Mouse (Mus musculus) heart, adult 9 months (tissue): ENCODE data around the gene Itpka.
"Not testable (repeated sequence)": the region's sequence is repeated elsewhere in the genome, so short reads cannot be mapped to it uniquely, and the experiment has no call there.

ENCODE experiments used
- DNase-seq, 2 experiments: peaks; one replicate each; pipeline ENCODE4 v3.0.0; 2022; ENCODE audit warnings: low spot score in 2 of 2

Gene Itpka

GRCm38 (mm10) chr2:119741581-119742411 is at the start of gene Itpka:
TSS of gene Itpka (plus strand) at chr2:119742337.
- peak; percentile 41 to 50 for DNase-seq

DNA sequence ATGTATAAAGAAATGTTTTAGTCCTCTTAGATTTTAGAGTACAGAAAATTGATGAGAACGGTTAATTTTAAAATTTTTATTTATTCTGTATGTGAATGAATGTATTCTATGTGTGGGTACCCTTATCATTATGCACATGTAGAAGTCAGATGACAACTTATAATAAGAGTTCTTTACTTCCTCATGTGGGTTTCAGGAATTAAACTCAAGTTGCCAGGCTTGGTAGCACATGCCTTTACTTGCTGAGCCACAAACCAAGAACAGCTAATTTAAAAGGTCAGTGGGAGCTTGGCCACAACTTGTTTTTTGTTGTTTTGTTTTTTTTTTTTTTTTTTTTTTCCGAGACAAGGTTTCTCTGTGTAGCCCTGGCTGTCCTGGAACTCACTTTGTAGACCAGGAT is 47.3 kb upstream of the Itpka start:
- no peak for DNase-seq

GRCm38 (mm10) chr2:119696111-119696510 is 46.0 kb upstream of the Itpka start:
- DNase-seq: no peak

DNA sequence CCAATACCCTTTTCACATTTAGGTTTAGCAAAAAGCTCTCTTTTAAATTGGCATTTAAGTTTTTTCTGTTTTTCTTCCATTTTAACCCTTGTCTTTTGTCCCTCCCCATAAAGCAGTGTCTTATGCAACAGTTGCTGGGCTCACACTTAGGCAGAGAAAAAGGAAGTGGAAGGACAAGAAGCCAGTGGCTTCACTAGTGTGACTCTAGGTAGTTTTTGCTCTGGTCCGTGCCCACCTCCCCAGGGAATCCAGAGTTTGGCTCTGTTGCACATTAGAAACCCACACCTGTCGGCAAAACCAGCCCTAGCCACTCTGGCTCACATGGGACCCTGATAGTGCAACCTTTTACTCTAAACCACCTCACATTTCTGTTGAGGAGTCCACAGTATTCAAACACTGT is 43.7 kb upstream of the Itpka start:
- no peak for DNase-seq

GRCm38 (mm10) chr2:119699962-119700361 is 42.2 kb upstream of the Itpka start:
- no peak for DNase-seq

GRCm38 (mm10) chr2:119703171-119703570 is 39.0 kb upstream of the Itpka start:
- DNase-seq: no peak

DNA sequence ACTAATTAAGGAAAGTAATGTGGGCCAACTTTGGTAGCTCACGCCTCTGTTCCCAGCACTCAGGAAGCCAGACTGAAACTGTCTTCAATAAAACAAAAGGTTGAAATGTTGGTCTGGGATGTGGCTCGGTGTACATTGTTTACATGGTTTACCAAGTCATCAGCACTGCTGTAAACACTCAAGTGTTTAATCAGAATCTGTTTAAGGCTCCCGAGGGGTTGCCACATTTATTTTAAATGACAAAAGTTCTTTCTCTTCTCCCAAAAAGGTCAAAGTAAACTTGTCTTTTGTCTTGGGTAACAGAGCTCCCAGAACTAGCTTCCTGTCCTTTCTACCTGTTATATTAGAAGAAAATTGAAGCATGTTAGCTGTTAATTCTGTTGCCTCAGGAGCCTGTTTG is 34.5 kb upstream of the Itpka start:
- no peak for DNase-seq

GRCm38 (mm10) chr2:119710011-119710410 is 32.1 kb upstream of the Itpka start:
- no peak for DNase-seq

DNA sequence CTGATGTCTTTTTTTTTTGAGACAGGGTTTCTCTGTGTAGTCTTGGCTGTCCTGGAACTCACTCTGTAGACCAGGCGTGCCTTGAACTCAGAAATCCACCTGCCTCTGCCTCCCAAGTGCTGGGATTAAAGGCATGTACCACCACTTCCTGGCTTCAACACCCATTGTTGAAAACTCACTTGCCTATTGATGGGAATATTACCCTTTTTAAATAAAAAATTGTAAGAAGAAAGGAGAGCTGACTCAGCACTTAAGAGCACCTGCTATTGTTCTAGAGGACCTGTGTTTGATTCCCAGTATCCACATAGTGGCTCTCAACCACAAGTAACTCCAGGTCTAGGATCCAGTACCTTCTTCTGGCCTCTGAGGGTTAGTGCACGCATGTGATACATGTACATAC is 26.3 kb upstream of the Itpka start:
- not testable (repeated sequence) for DNase-seq

DNA sequence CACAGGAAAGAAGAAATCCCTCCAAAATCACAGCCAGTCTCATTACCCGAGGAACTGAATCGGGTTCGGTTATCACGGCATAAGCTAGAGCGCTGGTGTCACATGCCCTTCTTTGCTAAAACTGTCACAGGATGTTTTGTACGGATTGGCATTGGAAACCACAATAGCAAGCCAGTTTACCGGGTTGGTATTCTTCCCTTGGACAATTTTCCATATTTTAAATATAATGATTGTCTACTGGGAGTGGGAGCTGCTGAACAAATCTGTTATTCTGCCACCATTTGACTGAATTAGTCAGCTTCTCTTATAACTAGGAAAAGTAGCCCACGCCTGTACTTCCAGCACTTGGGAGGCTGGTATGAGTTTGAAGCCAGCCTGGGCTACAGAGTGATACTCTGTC is 21.1 kb upstream of the Itpka start:
- no peak for DNase-seq

DNA sequence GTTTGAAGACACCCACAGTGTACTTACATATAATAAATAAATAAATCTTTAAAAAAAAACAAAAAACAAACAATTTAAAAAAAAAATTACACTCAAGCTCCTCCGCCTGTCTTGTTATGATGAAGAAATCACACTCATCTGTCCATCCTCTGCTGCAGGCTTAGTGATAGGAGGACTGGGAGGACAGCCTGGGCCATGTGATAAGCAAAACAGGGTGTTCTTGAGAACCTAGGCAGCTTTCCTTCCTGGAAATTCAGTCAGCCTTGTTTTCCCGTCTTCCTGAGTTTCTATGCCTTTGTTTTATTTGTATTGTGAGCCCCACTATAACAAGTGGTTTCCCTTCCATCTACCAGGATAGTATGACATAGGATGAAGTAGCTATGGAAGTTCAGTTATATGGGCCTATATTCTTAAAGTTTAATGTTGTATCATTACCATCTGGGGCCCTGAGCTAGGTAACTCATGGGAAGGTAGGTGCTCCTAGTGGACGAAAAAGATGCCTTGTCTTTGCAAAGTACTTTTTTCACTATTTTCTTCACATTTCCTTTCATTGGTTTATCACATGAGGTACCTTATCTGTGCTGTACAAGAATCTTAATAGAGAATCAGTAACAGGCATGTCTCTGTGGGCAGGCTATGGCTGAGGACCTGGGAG is 14.2 kb upstream of the Itpka start:
- no peak for DNase-seq

DNA sequence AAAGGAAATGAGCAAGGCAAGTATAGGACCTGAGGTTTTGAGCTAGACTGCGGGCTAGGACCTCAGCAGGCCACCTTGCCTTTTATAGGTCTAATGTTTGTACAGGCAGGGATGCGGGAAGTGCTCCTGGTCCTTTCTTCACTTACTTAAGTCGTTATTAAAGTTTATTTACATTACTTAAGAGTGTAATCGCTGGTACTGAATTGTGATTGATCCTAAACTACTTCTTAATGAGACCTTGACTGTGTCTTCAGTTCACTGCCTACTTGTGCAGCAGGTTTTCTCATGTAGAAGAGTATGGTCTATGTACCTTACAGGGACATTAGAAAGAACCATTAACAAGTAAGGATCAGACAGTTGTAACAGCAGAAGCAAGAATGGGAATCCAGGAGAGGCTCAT is 11.4 kb upstream of the Itpka start:
- DNase-seq: no peak

GRCm38 (mm10) chr2:119737124-119737523 is 5.0 kb upstream of the Itpka start:
- DNase-seq: no peak

- DNase-seq: no peak
Measured at GRCm38 (mm10) chr2:119740567-119740966, 1.6 kb upstream of the Itpka start.

GRCm38 (mm10) chr2:119742461-119743175 is 481 bp downstream of the Itpka start:
- DNase-seq: no peak

GRCm38 (mm10) chr2:119743176-119743807 is 1.2 kb downstream of the Itpka start:
- no peak for DNase-seq

DNA sequence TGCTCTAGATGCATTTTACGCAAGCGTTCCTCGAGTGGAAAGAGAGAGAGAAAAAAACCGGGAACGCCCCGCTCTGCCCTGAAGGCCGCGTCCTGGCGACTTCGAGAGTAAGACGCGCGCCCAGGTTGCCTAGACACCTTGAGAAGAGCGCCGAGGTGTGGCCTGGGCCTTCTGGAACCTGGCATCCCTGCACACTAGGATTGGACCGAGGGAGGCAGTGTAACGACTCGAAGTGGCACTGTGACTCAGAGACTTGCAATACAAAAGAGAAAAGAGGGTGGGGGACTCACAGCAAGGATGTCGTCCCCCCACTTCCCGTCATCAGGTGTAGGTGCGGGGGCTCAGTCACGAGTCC is 1.6 kb downstream of the Itpka start:
- DNase-seq: no peak

- DNase-seq: no peak
Measured at GRCm38 (mm10) chr2:119744163-119745111, 2.3 kb downstream of the Itpka start.

DNA sequence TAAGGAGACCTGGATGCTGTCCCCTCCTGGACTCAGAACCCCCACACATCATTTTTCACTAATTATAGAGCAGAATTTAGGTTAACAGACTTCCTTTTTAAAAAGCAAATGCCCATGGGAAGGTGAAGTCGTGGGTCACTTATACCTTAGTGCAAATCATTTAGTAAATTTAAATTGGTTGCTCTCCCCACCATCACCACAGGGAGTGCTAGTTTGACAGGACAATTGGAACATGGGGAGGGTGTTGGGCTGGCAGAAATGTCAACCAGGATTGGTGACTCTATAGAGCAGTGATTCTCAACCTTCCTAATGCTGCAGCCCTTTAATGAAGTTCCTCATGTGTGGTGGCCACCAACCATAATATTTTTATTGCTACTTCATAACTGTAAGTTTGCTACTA is 3.1 kb downstream of the Itpka start:
- no peak for DNase-seq

- no peak for DNase-seq
Measured at GRCm38 (mm10) chr2:119747554-119747953, 5.4 kb downstream of the Itpka start.

DNA sequence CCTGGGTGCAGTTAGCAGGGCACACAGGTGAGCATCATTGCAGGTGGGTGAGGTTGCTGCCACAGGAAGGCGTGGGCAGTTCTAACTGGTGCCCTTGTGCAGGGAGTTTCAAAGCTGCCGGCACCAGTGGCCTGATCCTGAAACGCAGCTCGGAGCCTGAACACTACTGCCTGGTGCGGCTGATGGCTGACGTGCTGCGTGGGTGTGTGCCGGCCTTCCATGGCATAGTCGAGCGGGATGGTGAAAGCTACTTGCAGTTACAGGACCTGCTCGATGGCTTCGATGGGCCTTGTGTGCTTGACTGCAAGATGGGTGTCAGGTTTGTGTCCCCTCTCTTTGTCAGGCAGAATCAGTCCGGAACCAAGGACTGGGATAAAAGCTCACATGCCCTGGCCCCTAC is 7.1 kb downstream of the Itpka start:
- no peak for DNase-seq
